Mouse (Mus musculus) liver, adult (tissue): Measurements from ENCODE around the gene Chac1.

Experiments
- GATA4 ChIP-seq: IDR thresholded peaks from 2 replicates; pipeline ENCODE4 v1.6.1; 2014; ENCODE audit warnings: mild to moderate bottlenecking, low read length; ENCODE audit not compliant: insufficient replicate concordance

The Chac1 gene

GRCm38 (mm10) chr2:119389992-119390391, 39.0 kb downstream of the Chac1 start:
- no peak for TF ChIP-seq GATA4

- TF ChIP-seq GATA4, result no peak
Observed at GRCm38 (mm10) chr2:119398252-119398651, 47.2 kb downstream of the Chac1 start.

- no peak for TF ChIP-seq GATA4
Observed at GRCm38 (mm10) chr2:119398665-119399064, 47.6 kb downstream of the Chac1 start.

- TF ChIP-seq GATA4, result no peak
Observed at GRCm38 (mm10) chr2:119399313-119399712, 48.3 kb downstream of the Chac1 start.
